Mouse (Mus musculus): ENCODE measurements at regions not wholly inside any gene's neighbourhood (a gene's known extent, or its start where the extent isn't known, plus 50 kb on each side); places are given as distances from the start of the nearest gene placed in this dataset.

DNA sequence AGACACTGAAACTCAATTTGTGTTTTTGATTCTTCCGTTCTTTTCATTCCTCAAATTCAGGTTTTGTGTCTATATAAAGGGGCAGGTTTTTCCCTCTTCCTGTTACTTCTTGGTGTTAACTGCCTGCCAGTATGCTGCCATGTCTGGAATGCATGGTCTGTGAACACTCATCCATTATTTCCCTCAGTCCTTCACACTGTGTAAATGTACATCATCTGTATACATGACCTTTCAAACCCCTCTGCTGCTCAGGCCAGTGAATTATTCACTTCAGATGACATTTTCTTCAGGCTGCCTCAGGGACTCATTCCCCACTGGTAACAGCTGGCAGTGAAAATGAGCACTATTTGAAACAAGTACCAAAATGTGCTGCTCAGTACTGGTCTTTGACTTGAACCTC lies 512.0 kb upstream of the Atxn7l3b start:
- peak; percentile 8 for DNase-seq (ENCODE audit: low spot score)

DNA sequence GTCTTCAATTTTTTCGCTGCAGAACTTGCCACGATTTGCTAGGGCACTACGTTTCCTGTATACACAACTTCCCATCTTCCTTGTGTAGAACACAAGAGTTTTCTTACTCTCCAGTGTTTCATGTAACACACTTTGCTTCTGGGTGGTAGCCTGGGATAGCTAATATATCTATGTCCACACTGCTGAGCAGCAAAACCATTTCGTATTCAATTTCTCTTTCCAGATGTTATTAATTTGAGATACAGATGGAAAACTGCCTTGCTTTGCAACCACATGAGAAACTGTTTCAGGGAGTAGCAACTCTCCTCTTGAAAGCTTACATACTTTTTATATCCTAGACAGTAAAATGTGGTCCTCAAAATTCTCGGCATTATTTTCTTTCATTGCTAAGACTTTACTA lies 502.4 kb upstream of the Atxn7l3b start:
- no peak for DNase-seq (ENCODE audit: low spot score)

DNA sequence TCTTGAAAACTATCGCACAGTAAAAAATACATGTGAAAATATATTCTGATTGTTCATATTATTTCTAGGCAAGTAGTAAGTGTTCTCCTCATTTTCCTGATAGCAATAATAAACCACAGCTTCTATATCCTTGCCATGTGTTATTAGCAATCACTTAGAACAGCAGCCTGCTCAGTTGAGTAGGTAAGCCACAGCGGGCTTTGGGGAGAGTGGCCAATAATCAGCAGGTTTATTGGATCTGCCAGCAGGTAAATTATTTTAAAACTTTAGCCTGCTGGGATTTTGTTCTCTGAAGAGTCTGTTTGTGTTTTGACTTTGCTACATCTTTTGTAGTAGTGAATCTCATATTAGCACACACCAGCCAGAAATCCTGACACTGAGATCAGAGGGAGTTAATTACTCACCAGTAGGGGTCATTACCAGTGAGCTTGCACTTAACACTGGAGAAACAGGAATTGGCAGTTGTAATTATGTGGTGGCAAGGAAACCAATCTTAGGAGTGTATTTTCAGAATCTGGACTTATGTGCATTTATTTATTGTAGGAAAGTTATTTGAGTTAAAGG lies 482.5 kb upstream of the Atxn7l3b start:
- no peak for DNase-seq (ENCODE audit: low spot score)

DNA sequence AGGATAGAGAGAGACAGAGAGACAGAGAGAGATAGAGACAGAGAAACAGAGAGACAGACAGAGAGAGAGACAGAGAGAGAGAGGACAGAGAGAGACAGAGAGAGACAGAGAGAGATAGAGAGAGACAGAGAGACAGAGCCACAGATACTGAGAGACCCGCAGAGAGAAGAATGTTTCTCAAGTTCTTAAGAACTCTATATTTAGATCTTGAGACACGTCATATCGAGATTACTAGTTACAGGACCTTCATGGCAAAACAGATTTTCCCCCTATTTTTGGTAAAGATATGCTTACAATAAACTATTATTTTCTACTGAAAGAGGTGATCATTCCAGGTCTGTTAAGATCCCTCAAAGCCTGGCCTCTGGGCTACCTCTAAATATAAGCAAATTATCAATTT lies 461.8 kb upstream of the Atxn7l3b start:
- DNase-seq (ENCODE audit: low spot score), result no peak

DNA sequence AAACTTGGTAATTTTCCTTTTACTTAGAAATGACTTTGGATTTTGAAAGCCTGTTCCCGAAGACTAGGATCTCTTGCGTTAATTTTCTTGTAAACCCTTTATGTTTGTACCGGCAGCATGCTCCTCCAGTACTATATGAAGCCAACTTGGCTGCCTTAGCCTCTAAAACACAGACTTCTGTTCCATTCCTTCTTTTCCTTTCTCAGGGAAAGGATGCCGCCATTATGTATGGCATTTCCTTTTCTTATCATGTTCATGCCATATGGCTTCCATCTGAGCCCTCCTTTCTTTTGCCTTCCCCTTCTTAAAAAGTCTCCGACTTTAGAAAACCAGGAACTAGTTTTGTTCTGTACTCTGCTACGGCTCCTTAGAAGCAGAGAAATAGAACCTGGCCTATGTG lies 440.4 kb upstream of the Atxn7l3b start:
- DNase-seq (ENCODE audit: low spot score), result no peak

DNA sequence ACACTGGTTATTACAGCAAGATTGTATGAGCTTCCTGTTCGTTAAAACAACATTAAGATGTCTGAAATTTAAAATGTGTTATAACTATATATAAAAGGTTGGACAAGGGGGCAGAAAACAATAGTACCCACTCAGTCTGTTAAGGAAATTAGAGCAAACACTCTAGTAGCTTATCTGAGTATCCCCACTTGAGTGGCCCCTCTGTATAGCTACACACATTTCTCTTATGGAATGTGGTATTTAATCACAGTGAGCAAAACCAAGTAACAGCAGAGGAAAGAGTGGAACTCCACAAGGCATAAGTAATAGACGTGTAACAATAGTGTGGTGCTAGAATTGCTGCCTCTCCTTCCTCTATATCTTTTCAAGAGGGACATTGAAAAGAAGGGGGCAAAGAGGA lies 417.4 kb upstream of the Atxn7l3b start:
- no peak for DNase-seq (ENCODE audit: low spot score)

Measured in embryo, embryonic 10 days (tissue).